Mouse (Mus musculus): ENCODE data around the gene Tmeff1. TPM values are rescaled to one million over a fixed set of nuclear protein-coding genes. Genes with fewer than 3 reads are reported as not detected.
A peak's percentile ranks its signal among the peaks of the same experiment; 100 is the strongest.

Gene Tmeff1
- total RNA-seq, 2 experiments from 2014 or later, result 11.6 to 12.8 TPM

DNA sequence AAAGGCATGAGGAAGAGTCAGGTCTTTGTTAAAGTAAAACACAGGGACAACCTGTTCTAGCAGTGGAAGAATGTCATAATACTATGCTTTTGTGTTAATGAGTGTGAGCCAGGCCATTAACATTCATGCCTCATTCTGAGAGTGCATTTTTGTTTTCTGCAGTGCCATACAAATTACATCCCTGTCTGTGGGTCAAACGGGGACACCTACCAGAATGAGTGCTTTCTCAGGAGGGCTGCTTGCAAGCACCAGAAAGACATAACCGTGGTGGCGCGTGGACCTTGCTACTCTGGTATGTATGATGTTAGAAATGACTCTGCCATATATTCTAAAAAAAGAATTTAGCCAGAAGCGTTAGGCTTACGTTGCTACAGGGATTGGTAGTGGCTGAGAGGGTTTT lies 25.3 kb downstream of the Tmeff1 start:
- intact Hi-C loops (cut with DNase I), result no loop called here
- DNase-seq, result no peak

DNA sequence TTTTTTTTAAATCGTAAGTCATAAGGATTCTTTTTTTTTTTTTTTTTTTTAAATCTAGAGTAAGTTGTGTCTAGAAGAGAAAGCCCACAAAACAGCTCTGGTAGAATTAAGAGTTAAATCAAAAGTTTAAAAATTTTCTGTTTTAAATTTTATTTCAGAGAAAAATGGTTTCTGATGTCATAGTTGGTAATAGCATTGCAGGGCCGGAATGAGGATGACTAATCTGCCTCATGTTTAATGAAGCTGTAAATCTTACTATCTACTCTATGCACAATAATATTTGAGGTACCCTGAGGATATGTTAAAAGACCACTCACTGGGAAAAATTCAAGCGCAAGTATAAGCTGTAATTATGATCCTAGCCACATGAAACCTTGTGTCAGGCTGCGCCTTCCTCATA lies 30.5 kb downstream of the Tmeff1 start:
- DNase-seq, result no peak
- intact Hi-C loops (cut with DNase I), result no loop called here

DNA sequence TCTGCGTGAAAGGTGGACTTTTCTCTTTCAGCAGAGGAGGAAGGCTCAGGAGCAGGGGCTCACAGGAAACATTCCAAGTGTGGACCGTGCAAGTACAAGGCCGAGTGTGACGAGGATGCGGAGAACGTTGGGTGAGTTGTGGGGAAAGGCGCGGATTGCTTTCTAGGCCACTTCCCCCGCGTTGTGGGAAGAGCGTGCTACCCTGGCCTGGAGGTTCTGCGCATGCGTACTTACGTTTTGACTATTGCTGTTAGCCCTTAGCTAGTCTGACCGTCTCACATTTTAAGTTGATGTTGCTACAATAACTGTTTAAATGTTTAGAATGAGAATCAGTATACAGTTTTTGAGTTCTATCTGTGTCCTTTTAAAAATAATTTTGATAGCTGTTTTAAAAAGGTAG lies 32.2 kb downstream of the Tmeff1 start:
- intact Hi-C loops (cut with DNase I), result no loop called here
- DNase-seq, result no peak

DNA sequence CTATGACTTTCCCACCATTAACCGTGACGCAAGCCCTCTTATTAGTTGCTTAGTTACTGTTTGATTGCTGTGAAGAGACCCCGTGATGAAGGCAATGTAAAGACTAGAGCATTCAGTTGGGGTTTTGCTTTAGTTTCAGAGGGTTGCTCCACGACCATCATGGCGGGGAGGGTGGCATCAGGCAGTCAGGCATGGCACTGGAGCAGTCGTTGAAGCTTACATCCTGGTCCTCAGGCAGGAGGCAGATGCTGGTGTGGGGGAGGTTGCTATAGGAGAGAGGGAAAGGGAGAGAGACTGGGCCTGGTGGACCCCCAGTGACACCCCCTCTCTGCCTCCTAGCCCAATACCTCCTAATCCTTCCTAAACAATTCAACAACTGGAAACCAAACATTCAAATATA lies 35.1 kb downstream of the Tmeff1 start:
- DNase-seq, result no peak
- intact Hi-C loops (cut with DNase I), result no loop called here

DNA sequence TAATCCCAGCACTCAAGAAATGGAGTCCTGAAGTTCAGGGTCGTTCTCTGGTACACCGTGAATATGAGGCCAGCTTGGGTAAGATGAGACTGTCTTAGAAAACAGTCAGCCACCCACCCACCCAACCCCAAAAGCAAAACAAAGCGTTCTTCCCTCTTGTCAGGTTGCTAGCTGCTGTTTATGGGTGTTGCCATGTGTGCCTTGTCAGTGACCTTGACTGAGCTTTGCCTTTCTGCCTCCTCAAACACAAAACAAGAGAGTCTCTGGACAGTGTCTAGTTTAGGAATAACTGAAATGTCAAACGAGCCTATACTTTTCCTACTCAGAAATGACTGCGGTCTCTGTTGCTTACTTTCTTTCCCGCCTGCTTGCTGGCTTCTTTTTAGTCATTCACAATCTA lies 37.3 kb downstream of the Tmeff1 start:
- DNase-seq, result no peak
- intact Hi-C loops (cut with DNase I), result no loop called here

DNA sequence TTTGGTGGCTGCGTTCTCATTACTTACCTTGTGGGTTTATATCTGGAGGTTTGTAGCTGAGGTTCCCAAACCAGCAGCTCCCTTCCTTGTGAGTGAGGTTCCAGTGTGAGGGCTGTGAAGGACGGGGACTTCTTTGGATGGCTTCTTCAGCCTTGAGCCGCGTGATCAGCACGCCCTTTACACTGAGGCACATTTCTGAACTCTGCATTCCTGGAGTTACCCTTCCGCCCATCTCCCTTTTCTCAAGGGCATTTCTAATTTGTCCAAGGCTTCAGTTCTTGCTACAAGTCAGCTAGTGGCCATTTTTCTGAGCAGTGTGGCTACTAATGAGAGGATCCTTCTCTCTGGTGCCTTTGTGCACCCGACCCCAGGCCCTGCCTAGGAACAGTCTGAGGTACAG lies 38.0 kb downstream of the Tmeff1 start:
- no peak for DNase-seq
- intact Hi-C loops (cut with DNase I), result no loop called here

DNA sequence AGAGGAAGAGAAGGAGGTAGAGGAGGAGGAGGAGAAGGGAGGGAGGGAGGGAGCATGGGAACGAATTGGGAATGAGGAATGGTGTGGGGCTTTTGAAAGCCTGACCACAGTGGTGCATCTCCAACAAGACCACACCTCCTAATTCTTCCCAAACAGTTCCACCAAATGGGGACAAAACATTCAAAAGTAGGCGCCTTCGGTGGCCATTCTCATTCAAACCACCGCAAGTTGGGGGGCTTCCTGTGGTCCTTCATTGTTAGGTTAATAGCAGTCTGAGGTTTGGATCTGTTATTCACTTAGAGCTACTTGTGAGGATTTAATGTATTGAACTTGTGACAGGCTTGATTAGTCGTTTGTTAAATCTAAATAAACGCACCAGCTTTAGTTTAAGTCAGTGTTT lies 40.0 kb downstream of the Tmeff1 start:
- intact Hi-C loops (cut with DNase I), result no loop called here
- DNase-seq, result no peak

DNA sequence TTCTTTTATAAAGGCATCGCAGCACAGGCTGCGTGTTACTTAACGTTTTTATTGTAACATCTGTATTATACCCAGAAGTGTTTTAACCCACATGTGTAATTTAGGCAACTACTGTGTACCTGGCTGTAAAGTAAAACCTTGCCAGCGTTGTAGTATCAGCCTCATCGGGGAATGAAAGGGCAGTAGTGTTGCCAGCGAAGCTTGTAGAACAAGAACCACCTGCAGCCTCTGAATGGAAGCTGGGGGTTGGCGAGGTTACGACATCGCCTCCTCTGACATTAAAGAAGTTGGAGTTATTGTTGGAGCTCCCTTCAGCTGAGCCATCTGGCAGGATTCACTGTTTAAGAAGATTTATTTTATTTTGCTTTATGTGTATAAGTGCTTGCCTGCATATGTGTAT lies 40.9 kb downstream of the Tmeff1 start:
- intact Hi-C loops (cut with DNase I), result no loop called here
- DNase-seq, result no peak

DNA sequence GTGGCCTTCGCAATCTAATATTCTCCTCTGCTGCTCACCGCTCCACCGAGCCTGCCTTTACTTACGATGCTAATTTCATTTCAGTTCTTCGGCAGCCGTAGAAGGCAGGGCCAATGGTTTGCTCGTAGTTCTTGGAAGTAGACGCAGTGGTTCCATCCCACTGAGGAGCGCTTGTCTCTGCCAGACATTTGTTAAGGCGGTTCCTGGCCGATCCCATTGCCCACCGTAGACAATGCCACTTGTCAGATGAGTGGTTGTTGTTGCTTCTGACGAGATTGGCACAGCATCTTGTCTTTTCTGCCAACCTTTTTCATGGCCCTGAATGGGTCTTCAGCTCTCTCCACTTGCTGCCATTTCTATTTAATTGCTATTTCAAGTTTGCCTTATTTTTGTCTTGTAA lies 44.5 kb downstream of the Tmeff1 start:
- intact Hi-C loops (cut with DNase I), result no loop called here
- DNase-seq, result no peak

DNA sequence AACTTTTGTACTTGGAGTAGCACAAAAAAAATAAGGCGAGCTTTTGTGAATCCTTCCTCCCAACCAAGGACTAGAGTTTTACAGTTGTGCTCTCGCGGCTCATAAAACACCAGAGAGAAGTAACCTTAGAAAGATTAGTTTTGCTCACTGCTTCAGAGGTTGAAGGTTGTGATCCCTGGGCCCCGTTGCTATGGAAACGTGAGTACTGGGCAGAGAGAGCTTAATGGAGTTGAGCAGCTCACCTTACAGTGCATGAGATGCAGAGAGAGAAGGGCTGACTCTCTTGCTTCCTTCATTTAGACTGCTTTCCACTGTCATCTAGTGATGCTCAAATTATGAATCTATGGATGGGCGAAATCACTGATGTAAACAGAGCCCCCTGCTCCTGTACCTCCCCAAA lies 48.6 kb downstream of the Tmeff1 start:
- DNase-seq, result no peak
- intact Hi-C loops (cut with DNase I), result no loop called here

DNA sequence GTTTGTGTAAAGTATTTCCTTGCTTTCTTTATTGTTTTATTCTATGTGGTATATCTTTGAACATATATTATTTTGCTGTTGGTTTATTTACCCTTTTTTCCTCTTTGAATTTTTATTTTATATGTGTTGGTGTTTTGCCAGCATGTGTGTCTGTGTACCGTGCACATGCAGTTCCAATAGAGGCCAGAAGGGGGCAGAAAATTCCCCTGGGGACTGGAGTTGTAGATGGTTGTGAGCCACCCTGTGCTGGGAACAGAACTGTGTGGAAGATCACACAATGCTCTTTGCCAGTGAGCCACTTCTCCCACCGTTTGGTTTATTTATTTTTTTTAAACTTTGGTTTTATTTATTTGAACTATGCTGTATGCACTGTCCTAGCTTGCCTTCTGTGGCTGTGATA lies 49.1 kb downstream of the Tmeff1 start:
- DNase-seq, result peak in 1 of 2 experiments; percentile 21
- intact Hi-C loops (cut with DNase I), result no loop called here

DNA sequence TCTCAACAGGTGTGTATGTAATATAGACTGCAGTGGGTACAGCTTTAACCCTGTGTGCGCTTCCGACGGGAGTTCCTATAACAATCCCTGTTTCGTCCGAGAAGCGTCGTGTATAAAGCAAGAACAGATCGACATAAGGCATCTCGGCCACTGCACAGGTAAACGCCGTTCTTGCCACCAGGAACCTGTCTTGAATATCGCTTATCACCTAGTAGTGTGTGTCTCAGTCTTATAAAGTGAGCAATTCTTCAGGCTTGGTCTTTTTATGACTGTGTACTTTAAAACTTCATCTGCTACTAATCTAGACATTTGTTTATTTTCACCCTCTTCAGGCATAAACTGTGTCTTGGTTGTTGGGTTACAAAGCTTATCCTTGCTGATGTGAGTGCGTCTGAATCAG lies 51.9 kb downstream of the Tmeff1 start:
- intact Hi-C loops (cut with DNase I), result no loop called here

DNA sequence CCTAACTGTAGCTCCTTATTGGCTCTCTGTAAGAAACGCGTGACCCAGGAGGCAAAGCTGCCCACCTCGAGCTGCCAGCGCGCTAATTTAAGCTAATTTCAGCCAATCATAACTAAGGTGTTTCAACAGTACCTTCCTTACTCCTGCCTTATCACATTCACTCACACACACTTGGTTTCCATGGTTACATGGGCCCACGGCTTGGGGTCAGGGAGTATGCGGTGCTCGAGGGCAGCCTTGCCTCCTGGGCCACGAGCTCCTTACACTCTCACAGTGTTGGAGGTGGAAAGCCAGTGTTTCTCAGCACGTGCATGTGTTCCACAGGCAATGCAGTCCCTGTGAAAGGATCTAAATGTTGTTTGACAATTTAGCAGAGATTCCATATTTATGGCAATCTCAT lies 53.2 kb downstream of the Tmeff1 start:
- intact Hi-C loops (cut with DNase I), result no loop called here

More for the DNA sequence above, 51.9 kb downstream of the Tmeff1 start:
- no peak for DNase-seq

DNA sequence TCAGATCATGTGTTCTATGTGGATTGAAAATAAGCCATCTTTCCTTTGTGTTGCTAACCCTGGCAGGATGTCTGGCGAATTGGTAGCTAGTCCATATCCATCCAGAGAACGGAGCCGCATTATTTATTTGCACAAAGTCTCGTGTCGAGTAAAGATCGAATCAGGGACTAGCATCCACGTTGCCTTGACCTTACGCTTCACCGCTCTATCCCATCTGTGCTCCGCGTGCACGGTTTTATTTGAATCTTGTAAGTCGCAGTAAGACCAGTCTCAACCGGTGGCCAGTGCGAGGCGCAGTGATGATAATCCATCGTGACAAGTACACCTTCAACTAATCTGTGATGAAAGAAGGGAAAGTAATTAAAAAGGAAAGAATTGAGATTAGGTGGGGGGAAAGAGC lies 54.5 kb downstream of the Tmeff1 start:
- DNase-seq, result no peak
- intact Hi-C loops (cut with DNase I), result no loop called here

More for the DNA sequence above, 53.2 kb downstream of the Tmeff1 start:
- DNase-seq, result no peak

DNA sequence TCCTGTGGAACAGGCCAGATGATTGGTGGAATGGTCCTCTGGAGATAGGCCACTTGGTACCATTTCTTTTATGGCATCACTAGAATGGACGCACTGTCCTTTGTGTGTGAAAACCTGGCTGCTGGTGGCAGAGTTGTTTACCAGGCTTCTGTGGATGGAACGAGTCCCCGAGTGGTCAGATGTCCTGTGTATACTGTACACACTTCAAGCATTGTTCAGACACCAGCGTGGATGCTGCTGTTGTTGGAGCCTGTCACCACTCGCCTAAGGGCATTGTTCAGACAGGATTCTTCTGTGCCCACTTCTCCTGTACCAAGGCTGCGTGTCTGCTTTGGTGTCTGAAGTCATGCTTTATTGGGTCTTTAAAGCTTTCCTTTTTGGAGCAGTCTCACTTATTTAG lies 58.8 kb downstream of the Tmeff1 start:
- intact Hi-C loops (cut with DNase I), result no loop called here
- no peak for DNase-seq

DNA sequence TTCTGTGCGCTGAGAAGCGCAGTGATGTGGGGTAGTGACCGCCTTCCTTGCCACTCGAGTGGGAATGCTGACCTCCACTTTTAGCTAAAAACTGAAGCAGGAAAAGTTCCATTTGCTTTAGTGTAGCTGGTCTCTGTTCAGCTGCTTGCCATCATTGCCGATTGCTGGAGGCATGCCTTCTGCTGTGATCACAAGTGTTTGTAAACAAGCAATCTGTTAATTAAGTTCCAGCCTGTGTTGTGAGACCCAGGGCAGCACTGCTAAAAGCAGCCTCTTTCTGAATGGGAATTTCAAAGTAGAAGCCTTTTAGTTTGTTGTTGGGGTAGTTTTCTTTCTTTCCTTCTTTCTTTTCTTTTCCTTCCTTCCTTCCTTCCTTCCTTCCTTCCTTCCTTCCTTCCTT lies 61.2 kb downstream of the Tmeff1 start:
- intact Hi-C loops (cut with DNase I), result no loop called here
- no peak for DNase-seq

DNA sequence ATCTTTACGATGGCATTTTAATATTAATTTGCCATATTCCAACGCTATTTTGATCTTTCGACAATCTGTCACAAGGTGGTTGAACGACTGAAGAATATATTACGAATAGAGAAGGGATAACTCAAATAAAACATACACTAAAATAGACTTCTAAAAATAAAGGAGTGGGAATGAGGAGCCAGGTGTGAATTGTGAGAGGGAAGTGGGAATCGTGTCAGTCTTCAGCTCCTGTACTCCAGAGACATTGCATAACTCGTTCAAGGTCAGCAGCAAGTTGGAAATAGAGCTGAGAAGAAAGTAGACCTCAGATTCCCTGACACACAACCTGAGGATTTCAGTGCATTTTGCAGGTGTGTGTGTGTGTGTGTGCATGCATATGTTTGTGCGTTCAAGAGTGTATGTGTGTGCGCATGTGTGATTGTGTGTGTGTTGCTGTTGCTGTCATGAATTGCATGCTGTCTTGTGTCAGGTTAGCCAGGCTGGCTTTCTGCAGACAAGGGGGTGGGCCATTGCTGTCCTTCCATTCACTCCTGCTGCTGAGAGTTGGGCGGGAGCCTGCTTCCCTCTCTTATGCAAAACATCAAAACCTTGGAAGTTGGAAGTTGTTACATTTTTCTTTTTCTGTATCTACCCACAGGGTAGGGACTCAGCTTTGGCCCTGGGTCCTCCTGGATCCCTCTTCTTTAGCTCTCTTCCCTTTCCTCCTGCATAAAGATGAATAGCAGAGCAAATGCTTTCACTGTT lies 65.8 kb downstream of the Tmeff1 start:
- no peak for DNase-seq
- intact Hi-C loops (cut with DNase I), result no loop called here

DNA sequence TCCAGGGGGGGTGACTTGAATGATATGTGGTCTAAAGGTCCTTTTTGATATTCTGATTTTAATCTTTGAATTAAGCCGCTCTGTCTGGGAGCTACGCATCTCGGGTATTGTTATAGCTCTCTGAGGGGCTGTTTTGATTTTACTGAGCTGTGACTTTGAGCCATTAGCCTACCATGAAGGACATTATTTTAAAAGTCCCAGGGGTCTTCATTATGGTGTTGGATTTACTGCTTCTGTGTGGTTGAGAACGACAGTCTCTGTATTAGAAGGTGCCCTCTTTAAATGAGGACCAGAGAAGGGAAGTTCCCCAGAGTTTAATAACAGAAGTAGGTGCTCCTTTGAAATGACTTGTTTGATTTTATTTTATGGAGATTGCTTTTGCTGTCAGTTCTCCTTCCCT lies 69.1 kb downstream of the Tmeff1 start:
- DNase-seq, result no peak
- intact Hi-C loops (cut with DNase I), result no loop called here

DNA sequence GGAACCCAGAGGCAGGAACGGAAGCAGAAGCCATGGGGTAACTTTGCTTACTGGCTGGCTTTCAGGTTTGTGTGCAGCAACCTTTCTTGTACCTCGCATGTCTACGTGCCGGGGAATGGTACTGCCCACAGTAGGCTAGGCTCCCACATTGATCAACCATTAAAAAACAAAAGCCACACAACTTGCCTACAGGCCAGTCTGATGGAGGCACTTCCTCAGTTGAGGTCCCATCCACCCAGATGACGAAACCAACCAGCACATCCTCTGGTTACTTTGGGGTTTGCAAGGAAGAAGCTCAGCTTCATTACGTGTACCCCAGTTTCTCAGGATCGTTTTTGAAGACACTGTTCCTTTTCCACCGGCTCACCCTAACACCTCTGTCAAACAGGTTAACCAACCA lies 71.6 kb downstream of the Tmeff1 start:
- DNase-seq, result no peak
- intact Hi-C loops (cut with DNase I), result no loop called here

DNA sequence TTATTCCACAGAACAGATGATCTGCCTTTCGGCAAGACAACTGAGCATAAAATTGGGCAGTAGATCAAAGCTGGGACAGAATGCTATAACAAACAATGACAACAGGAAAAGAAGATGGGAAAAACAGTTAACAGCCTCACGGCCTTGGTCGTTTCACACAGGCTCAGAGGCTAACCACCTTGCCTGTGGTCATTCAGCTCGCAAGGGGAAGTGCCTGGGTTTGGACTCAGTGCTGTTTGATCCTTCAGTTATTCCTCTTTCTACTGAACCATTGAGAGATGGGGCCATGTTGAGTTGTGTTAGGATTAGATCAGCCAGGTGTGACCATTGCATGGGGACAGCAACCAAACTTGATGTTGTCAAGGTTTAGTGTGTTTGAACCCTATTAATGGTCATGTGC lies 75.2 kb downstream of the Tmeff1 start:
- intact Hi-C loops (cut with DNase I), result loop anchor here (5.0 kb wide), 1 partner anchor 73 kb away; the partner anchor contains the start of gene Tmeff1
- no peak for DNase-seq

DNA sequence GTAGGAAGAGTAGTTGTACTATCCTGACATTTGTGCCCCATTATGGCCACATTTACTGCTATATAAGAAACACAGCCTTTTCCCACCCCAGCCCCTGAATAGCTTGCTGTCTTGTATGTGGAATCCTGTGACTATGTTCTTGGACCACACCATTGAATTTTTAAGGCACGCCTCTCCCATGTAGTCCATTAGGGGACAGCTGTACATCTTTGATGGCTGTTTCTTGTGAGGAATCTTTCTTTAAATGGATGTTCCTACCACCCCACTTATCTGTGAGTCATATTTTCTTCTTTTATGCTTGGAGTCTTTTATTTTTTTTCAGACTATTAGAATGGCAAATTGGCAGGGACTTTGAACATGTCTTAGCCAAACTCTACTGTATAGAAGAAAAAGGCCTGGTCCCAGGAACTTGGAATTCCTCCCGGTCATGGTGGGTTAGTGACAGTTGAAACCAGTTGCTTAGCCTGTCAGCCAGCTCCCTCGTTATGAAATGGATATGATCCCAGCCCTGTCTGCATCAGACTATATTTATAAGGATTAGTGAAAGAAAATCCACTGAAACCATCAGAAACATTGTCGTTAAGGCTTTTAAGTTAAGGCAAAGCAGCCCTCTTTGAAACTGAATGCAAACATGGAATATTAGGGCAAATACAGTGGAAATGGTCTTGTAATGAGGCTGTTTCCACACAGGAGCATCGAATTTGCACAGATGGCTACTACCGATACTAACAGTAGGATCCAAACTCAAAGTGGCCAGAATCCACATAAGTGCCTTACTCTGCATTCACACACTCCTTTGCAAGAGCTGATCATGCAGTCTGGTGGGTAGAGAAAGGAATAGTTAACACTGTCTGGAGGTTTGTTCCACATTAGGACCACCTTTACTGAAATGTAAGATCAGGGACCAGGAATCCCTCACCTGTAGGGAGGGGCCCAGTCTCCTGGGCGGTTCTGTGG lies 75.9 kb downstream of the Tmeff1 start:
- DNase-seq, result no peak
- intact Hi-C loops (cut with DNase I), result loop anchor here (5.0 kb wide), 1 partner anchor 74 kb away; the partner anchor contains the start of gene Tmeff1

DNA sequence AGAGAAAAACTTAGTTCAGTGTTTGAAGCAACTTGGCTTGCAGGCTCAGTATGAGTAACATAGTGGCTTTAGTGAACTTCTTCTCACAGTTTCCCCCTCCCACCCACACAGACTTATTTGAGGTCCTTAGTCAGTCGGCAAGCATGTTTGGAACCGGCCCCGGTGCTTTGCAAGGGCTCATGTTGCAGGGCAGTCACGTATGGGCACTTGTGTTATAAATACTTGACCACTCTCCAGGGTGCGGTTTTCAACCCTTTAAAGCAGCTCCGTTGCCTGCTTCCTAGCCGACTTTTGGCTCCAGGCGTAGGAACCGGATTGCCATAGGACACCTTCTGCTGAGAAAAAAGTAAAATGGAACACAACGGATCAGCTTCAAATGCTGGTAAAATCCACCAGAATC lies 78.3 kb downstream of the Tmeff1 start, which contains the start of gene Cavin4:
Cavin4 (plus strand) TSS at position 244 of the 400 bp plus-strand sequence.
- intact Hi-C loops (cut with DNase I), result loop anchor here (5.0 kb wide), 1 partner anchor 76 kb away; the partner anchor contains the start of gene Tmeff1
- peak; percentile 33 to 53 for DNase-seq

Data from heart, postnatal 36 days (tissue).